Mouse (Mus musculus) MEL (cell line): ENCODE measurements around the gene Cux1. TPM values are rescaled to one million over a fixed set of nuclear protein-coding genes. Genes with fewer than 3 reads are reported as not detected.

Source experiments
- DNase-seq: peaks from one replicate; pipeline ENCODE4 v3.0.0; 2011; ENCODE audit warnings: low read depth, low spot score
- H3K27ac ChIP-seq: 2 replicates; pipeline ENCODE4 v1.5.1; 2012; ENCODE audit warnings: low read depth, mild to moderate bottlenecking, control low read depth, low read length, moderate library complexity; ENCODE audit not compliant: control insufficient read depth
- H3K27me3 ChIP-seq, 2 experiments: fragments of 150-350 bp in 1 of 2; sonication (generic) in 1 of 2; 2 replicates each; pipeline ENCODE4 v1.6.1; 2012; ENCODE audit warnings: low read length in 2 of 2, mild to moderate bottlenecking in 2 of 2, improper control_type of control experiment in 1 of 2, moderate library complexity in 1 of 2; ENCODE audit not compliant: insufficient read depth in 2 of 2, control insufficient read depth in 1 of 2
- H3K36me3 ChIP-seq, 2 experiments: 2 replicates each; pipeline ENCODE4 v1.6.1; 2012 to 2014; ENCODE audit warnings: low read length in 2 of 2, improper control_type of control experiment in 1 of 2, inconsistent platforms in 1 of 2, mild to moderate bottlenecking in 1 of 2; ENCODE audit not compliant: insufficient read depth in 2 of 2, control insufficient read depth in 1 of 2
- H3K4me1 ChIP-seq, 2 experiments: fragments of 150-350 bp in 1 of 2; sonication (generic) in 1 of 2; 2 replicates each; pipeline ENCODE4 v1.6.1; 2012; ENCODE audit warnings: low read length in 2 of 2, improper control_type of control experiment in 1 of 2, mild to moderate bottlenecking in 1 of 2; ENCODE audit not compliant: insufficient read depth in 2 of 2, control insufficient read depth in 1 of 2
- H3K4me3 ChIP-seq, 2 experiments: fragments of 150-350 bp in 1 of 2; sonication (generic) in 1 of 2; 2 replicates each; pipeline ENCODE4 v1.5.1; 2012; ENCODE audit warnings: low read depth in 2 of 2, low read length in 2 of 2, mild to moderate bottlenecking in 2 of 2, moderate library complexity in 2 of 2, control low read depth in 1 of 2, improper control_type of control experiment in 1 of 2; ENCODE audit not compliant: control insufficient read depth in 1 of 2, insufficient read depth in 1 of 2
- H3K79me2 ChIP-seq: 2 replicates; pipeline ENCODE4 v1.6.1; 2012; ENCODE audit warnings: mild to moderate bottlenecking, low read length, moderate library complexity; ENCODE audit not compliant: control insufficient read depth, poor library complexity, insufficient read depth
- H3K9ac ChIP-seq: 2 replicates; pipeline ENCODE4 v1.6.1; 2012; ENCODE audit warnings: low read depth, mild to moderate bottlenecking, control low read depth, low read length, moderate library complexity; ENCODE audit not compliant: control insufficient read depth, poor library complexity, severe bottlenecking
- H3K9me3 ChIP-seq: fragments of 150-350 bp; sonication (generic); replicated peaks from 2 replicates; pipeline ENCODE4 v1.6.1; 2012; ENCODE audit warnings: mild to moderate bottlenecking, low read length, improper control_type of control experiment, moderate library complexity; ENCODE audit not compliant: insufficient read depth
- CHD1 ChIP-seq: IDR thresholded peaks from 2 replicates; pipeline ENCODE4 v1.6.1; 2012; ENCODE audit warnings: low read depth, mild to moderate bottlenecking, inconsistent platforms, low read length, improper control_type of control experiment
- CTCF ChIP-seq, 3 experiments: IDR thresholded peaks in 2 of 3; conservative IDR thresholded peaks in 1 of 3; 2 replicates each; pipeline ENCODE4 v1.5.1; 2011 to 2012; ENCODE audit warnings: low read length in 3 of 3, low read depth in 2 of 3, mild to moderate bottlenecking in 2 of 3, improper control_type of control experiment in 1 of 3, inconsistent platforms in 1 of 3, mixed read lengths in 1 of 3, moderate library complexity in 1 of 3; ENCODE audit not compliant: control insufficient read depth in 1 of 3, insufficient read depth in 1 of 3, poor library complexity in 1 of 3, severe bottlenecking in 1 of 3
- E2F4 ChIP-seq: IDR thresholded peaks from 2 replicates; pipeline ENCODE4 v1.6.1; 2011; ENCODE audit warnings: low read depth, low read length, improper control_type of control experiment, borderline replicate concordance
- ETS1 ChIP-seq: IDR thresholded peaks from 2 replicates; pipeline ENCODE4 v1.6.1; 2012; ENCODE audit warnings: low read depth, mild to moderate bottlenecking, inconsistent platforms, low read length, improper control_type of control experiment, moderate library complexity
- GATA1 ChIP-seq: IDR thresholded peaks from 2 replicates; pipeline ENCODE4 v1.6.1; 2011; ENCODE audit warnings: low read depth, low read length, improper control_type of control experiment
- HCFC1 ChIP-seq: IDR thresholded peaks from 2 replicates; pipeline ENCODE4 v1.6.1; 2012; ENCODE audit warnings: low read depth, mild to moderate bottlenecking, inconsistent platforms, low read length, improper control_type of control experiment, moderate library complexity
- MAZ ChIP-seq: IDR thresholded peaks from 2 replicates; pipeline ENCODE4 v1.6.1; 2012; ENCODE audit warnings: low read depth, mild to moderate bottlenecking, inconsistent platforms, low read length, improper control_type of control experiment
- MEF2A ChIP-seq: IDR thresholded peaks from 2 replicates; pipeline ENCODE4 v1.6.1; 2014; ENCODE audit warnings: low read depth, mild to moderate bottlenecking, inconsistent platforms, low read length, improper control_type of control experiment; ENCODE audit not compliant: poor library complexity, insufficient replicate concordance, severe bottlenecking; ENCODE audit errors: extremely low read depth
- MXI1 ChIP-seq: IDR thresholded peaks from 2 replicates; pipeline ENCODE4 v1.6.1; 2011; ENCODE audit warnings: mild to moderate bottlenecking, low read depth, low read length, improper control_type of control experiment
- MYB ChIP-seq: IDR thresholded peaks from 2 replicates; pipeline ENCODE4 v1.6.1; 2011; ENCODE audit warnings: mild to moderate bottlenecking, low read depth, low read length, improper control_type of control experiment
- POLR2AphosphoS5 ChIP-seq: IDR thresholded peaks from 2 replicates; pipeline ENCODE4 v1.6.1; 2012; ENCODE audit warnings: low read depth, borderline replicate concordance, mild to moderate bottlenecking, inconsistent platforms, low read length, moderate library complexity, mixed read lengths
- RCOR1 ChIP-seq: IDR thresholded peaks from 2 replicates; pipeline ENCODE4 v1.6.1; 2012; ENCODE audit warnings: low read depth, mild to moderate bottlenecking, inconsistent platforms, low read length, improper control_type of control experiment
- TAL1 ChIP-seq: IDR thresholded peaks from 2 replicates; pipeline ENCODE4 v1.6.1; 2012; ENCODE audit warnings: mild to moderate bottlenecking, inconsistent platforms, low read length, moderate library complexity, mixed read lengths
- UBTF ChIP-seq: IDR thresholded peaks from 2 replicates; pipeline ENCODE4 v1.6.1; 2012; ENCODE audit warnings: low read depth, mild to moderate bottlenecking, inconsistent platforms, low read length, improper control_type of control experiment, moderate library complexity, borderline replicate concordance; ENCODE audit not compliant: insufficient read depth
- USF1 ChIP-seq: IDR thresholded peaks from 2 replicates; pipeline ENCODE4 v1.6.1; 2014; ENCODE audit warnings: low read depth, mild to moderate bottlenecking, inconsistent platforms, low read length, improper control_type of control experiment, moderate library complexity
- USF2 ChIP-seq, 2 experiments: IDR thresholded peaks; 2 replicates each; pipeline ENCODE4 v1.6.1; 2011 to 2012; ENCODE audit warnings: improper control_type of control experiment in 2 of 2, low read length in 2 of 2, borderline replicate concordance in 1 of 2, inconsistent platforms in 1 of 2, low read depth in 1 of 2, mild to moderate bottlenecking in 1 of 2; ENCODE audit not compliant: insufficient read depth in 1 of 2
- ZC3H11A ChIP-seq: IDR thresholded peaks from 2 replicates; pipeline ENCODE4 v1.6.1; 2012; ENCODE audit warnings: low read depth, mild to moderate bottlenecking, inconsistent platforms, low read length, improper control_type of control experiment
- ZNF384 ChIP-seq: IDR thresholded peaks from 2 replicates; pipeline ENCODE4 v1.6.1; 2012; ENCODE audit warnings: low read depth, mild to moderate bottlenecking, inconsistent platforms, low read length, improper control_type of control experiment
- polyA plus RNA-seq, 2 experiments: library from polyadenylated mRNA; stranded (reverse) in 1 of 2; unstranded in 1 of 2; fragments of >175 nt in 1 of 2; fragments of >200 nt in 1 of 2; gene quantifications; 2 replicates each; pipeline versions ENCODE4 v1.2.1 to v1.2.4; 2012; ENCODE audit warnings: low replicate concordance in 2 of 2, low read depth in 1 of 2; ENCODE audit not compliant: insufficient read length in 2 of 2, insufficient read depth in 1 of 2, missing spikeins in 1 of 2
- total RNA-seq: library from RNA; depleted of rRNA; stranded (reverse); fragments of 300-350 nt; gene quantifications from 2 replicates; pipeline ENCODE4 v1.2.3, GENCODE M21; 2012

The Cux1 gene
- total and polyA plus RNA-seq, 3 experiments, result 71.1 to 104 TPM; not detected in 1

GRCm38 (mm10) chr5:136226246-136226876, 340.9 kb downstream of the Cux1 start:
- no peak for DNase-seq
- Histone ChIP-seq H3K4me3 (no peak overlapping the region), H3K36me3 (no peaks in the 10 kb centered on the region), H3K4me1 (no peaks in the 10 kb centered on the region), H3K79me2 (no peaks in the 10 kb centered on the region), H3K9ac (no peak overlapping the region), H3K27ac (no peak overlapping the region), H3K27me3 (no peaks in the 10 kb centered on the region), H3K9me3 (no peaks in the 10 kb centered on the region)
- TF ChIP-seq HCFC1 (no peak), GATA1 (no peak), MEF2A (no peak), RCOR1 (no peak), ZC3H11A (no peak), MYB (no peak)

DNA sequence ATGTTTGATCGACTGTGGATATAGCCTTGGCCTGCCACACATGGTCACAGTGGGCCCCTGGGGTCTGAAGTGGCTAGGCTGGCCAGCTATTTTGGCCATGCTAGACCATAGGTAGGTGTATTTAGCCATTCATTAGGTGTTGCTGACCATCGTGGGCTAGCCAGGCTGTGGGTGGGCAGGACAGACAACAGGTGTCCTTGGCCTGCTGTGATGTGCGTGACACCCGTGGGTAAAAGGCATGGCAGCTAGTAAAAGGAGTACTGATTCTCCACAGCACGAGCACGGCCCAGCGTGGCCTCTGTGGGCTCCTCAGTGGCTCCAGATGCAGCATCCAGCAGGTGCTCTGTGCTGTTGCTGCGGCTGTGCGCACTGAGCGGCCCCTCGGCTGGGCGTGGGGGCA, 348.7 kb downstream of the Cux1 start:
- no peak for DNase-seq
- TF ChIP-seq MXI1 (no peak), RCOR1 (no peak), CHD1 (no peak), POLR2AphosphoS5 (no peak), UBTF (no peak), MAZ (no peak), HCFC1 (no peak)
- TF ChIP-seq, all 39 proteins: peak for 0
- Histone ChIP-seq H3K27me3 (no peaks in the 10 kb centered on the region), H3K27ac (no peak overlapping the region), H3K79me2 (no peaks in the 10 kb centered on the region), H3K4me3 (no peak overlapping the region), H3K9me3 (no peaks in the 10 kb centered on the region), H3K4me1 (no peaks in the 10 kb centered on the region), H3K9ac (no peak overlapping the region), H3K36me3 (no peaks in the 10 kb centered on the region)

- H3K4me3 ChIP-seq, result no peak overlapping the region
- DNase-seq, result no peak
- no peaks in the 10 kb centered on the region for H3K36me3 ChIP-seq
- TF ChIP-seq MYB (no peak), HCFC1 (no peak), CTCF (IDR thresholded peaks at IDR 0.05 in 2 of 3, conservative IDR thresholded peaks at IDR 0.05 in 1 of 3; ENCODE audit: control insufficient read depth in 1 of 3, insufficient read depth in 1 of 3, low read depth in 2 of 3, low read length in 3 of 3, poor library complexity in 1 of 3, severe bottlenecking in 1 of 3) (no peak), ETS1 (no peak), USF1 (no peak), ZNF384 (no peak), USF2 (IDR thresholded peaks at IDR 0.05; ENCODE audit: borderline replicate concordance in 1 of 2, insufficient read depth in 1 of 2, low read depth in 1 of 2, low read length in 2 of 2) (no peak), CHD1 (no peak), TAL1 (no peak), E2F4 (no peak)
- H3K27me3 ChIP-seq, result no peaks in the 10 kb centered on the region
- H3K79me2 ChIP-seq, result no peaks in the 10 kb centered on the region
- no peaks in the 10 kb centered on the region for H3K9me3 ChIP-seq
- H3K27ac ChIP-seq, result no peak overlapping the region
- no peaks in the 10 kb centered on the region for H3K4me1 ChIP-seq
- H3K9ac ChIP-seq, result no peak overlapping the region
These were observed 349.3 kb downstream of the Cux1 start for GRCm38 (mm10) chr5:136217932-136218381.
